In the genomic region with DNA sequence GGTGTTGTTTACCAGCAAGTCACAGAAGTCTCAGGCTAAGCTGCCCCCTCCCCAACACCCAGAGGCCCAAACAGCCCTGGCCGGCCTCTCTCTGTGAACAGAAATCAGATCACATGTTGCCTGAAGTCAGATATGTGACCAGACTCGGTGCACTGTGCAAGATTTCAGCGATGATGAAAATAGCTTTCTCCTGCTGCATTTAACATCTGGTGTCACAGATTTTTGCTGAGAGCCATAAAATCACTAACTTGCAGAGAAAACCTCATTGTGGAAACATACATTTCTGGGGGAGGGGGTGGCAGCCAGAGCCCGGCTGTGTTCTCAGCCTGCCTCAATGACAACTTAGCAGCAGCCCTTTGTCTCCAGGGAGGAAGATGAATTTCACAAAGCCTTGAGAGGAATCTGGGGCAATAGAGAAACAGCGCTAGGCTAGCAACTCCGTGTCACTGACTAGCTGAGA, we compare ENCODE assay signal across 11 mouse cellular contexts.
DNase-seq lines count a peak whose midpoint lies in the region; ATAC-seq and TF ChIP-seq lines count a peak whose summit lies in the region.
"Had no signal": no experiment of that assay in that cellular context is flagged by ENCODE, and none has a peak within 500 bp of the region (broad histone marks: within the 10 kb centered on the region; RNA-seq: fewer than 3 reads in every experiment).

No protein-coding gene starts in this region.

- no peak overlapping the region for H3K9ac ChIP-seq in midbrain, embryonic 11.5 days (ENCODE audit: low read length)
- no peak overlapping the region for H3K9ac ChIP-seq in liver, postnatal 0 days (replicated peaks)
- H3K9ac ChIP-seq: liver, embryonic 13.5 days had no signal

- 33% methylated on average over 6 of the region's 6 CpGs for WGBS in embryonic facial prominence, embryonic 10.5 days
- 35% methylated on average over 6 of the region's 6 CpGs for WGBS in midbrain, embryonic 11.5 days
- 70% methylated on average over 6 of the region's 6 CpGs for WGBS in liver, postnatal 0 days (ENCODE audit: insufficient replicate concordance)

- TF ChIP-seq CTCF in liver, postnatal 0 days (IDR thresholded peaks at IDR 0.05; ENCODE audit: low read depth), result no peak

- H3K36me3 ChIP-seq in embryonic facial prominence, embryonic 10.5 days (replicated peaks), result no peaks in the 10 kb centered on the region
- H3K36me3 ChIP-seq in midbrain, embryonic 11.5 days (ENCODE audit: control insufficient read depth, insufficient read depth, low read length), result no peaks in the 10 kb centered on the region
- H3K36me3 ChIP-seq in liver, postnatal 0 days (replicated peaks; ENCODE audit: insufficient read depth, low read length), result no peaks in the 10 kb centered on the region
- H3K36me3 ChIP-seq: liver, embryonic 13.5 days had no signal

- no peak for TF ChIP-seq EP300 in liver, postnatal 0 days (IDR thresholded peaks at IDR 0.05; ENCODE audit: low read depth)

- H3K4me3 ChIP-seq in embryonic facial prominence, embryonic 10.5 days, result no peak overlapping the region
- H3K4me3 ChIP-seq in midbrain, embryonic 11.5 days (ENCODE audit: low read depth, low read length), result no peak overlapping the region
- H3K4me3 ChIP-seq in liver, postnatal 0 days (ENCODE audit: low read depth, low read length), result no peak overlapping the region
- H3K4me3 ChIP-seq: liver, embryonic 13.5 days had no signal

- H3K27ac ChIP-seq in embryonic facial prominence, embryonic 10.5 days (replicated peaks), result peak overlapping the region; percentile 72
- H3K27ac ChIP-seq in midbrain, embryonic 11.5 days (ENCODE audit: low read depth, low read length), result no peak overlapping the region
- no peak overlapping the region for H3K27ac ChIP-seq in liver, postnatal 0 days (ENCODE audit: low read depth)
- H3K27ac ChIP-seq: liver, embryonic 13.5 days had no signal

- H3K27me3 ChIP-seq in embryonic facial prominence, embryonic 10.5 days (replicated peaks; ENCODE audit: low read depth, poor library complexity, severe bottlenecking), result no peaks in the 10 kb centered on the region
- H3K27me3 ChIP-seq in midbrain, embryonic 11.5 days (ENCODE audit: control insufficient read depth, insufficient read depth, low read length), result no peaks in the 10 kb centered on the region
- no peaks in the 10 kb centered on the region for H3K27me3 ChIP-seq in liver, postnatal 0 days (ENCODE audit: insufficient read depth, low read length)
- H3K27me3 ChIP-seq: liver, embryonic 13.5 days had no signal

- no peaks in the 10 kb centered on the region for H3K9me3 ChIP-seq in embryonic facial prominence, embryonic 10.5 days
- H3K9me3 ChIP-seq in midbrain, embryonic 11.5 days (ENCODE audit: control insufficient read depth, low read length), result no peaks in the 10 kb centered on the region
- H3K9me3 ChIP-seq in liver, postnatal 0 days (ENCODE audit: low read length), result no peaks in the 10 kb centered on the region
- H3K9me3 ChIP-seq: liver, embryonic 13.5 days had no signal

- peak; percentile 44 to 60 for DNase-seq in frontal cortex, adult 2 months (ENCODE audit: extremely low spot score in 1 of 2, low spot score in 1 of 2)
- DNase-seq in frontal cortex, postnatal 14 days (ENCODE audit: low spot score in 2 of 2), result no peak
- peak; percentile 31 for DNase-seq in embryonic facial prominence, embryonic 10.5 days (ENCODE audit: low spot score)
- peak; percentile 69 for DNase-seq in forelimb bud, embryonic 11.5 days (ENCODE audit: low read depth, low spot score)
- DNase-seq in midbrain, embryonic 11.5 days (ENCODE audit: low spot score, missing footprints), result no peak
- DNase-seq in thymus, adult 18-20 months, result no peak
- DNase-seq in thymus, postnatal 25 days, result no peak
- DNase-seq in liver, postnatal 0 days, result no peak
- DNase-seq: adrenal gland, adult 8-10 months; cerebellum, postnatal 14 days; liver, embryonic 13.5 days had no signal

- H3K4me1 ChIP-seq in embryonic facial prominence, embryonic 10.5 days, result peaks cover 34% of the 10 kb centered on the region
- H3K4me1 ChIP-seq in midbrain, embryonic 11.5 days (ENCODE audit: control insufficient read depth, insufficient read depth, low read length), result peaks cover 7% of the 10 kb centered on the region
- H3K4me1 ChIP-seq in liver, postnatal 0 days (ENCODE audit: insufficient read depth), result no peaks in the 10 kb centered on the region

- ATAC-seq in midbrain, embryonic 11.5 days (ENCODE audit: low FRiP score), result peak; percentile 65
- ATAC-seq in liver, postnatal 0 days, result no peak

- H3K4me2 ChIP-seq in midbrain, embryonic 11.5 days, result no peak overlapping the region
- no peak overlapping the region for H3K4me2 ChIP-seq in liver, postnatal 0 days (ENCODE audit: low read depth, low read length)
- H3K4me2 ChIP-seq: liver, embryonic 13.5 days had no signal

Comparison
In these comparisons a context has a peak if more than half of its experiments do, and no peak if none do; other contexts are left out.
1. DNase-seq: peak in frontal cortex, adult 2 months (2 of 2), embryonic facial prominence, embryonic 10.5 days (single experiment) and forelimb bud, embryonic 11.5 days (single experiment); none in frontal cortex, postnatal 14 days (0 of 2), midbrain, embryonic 11.5 days (single experiment), thymus, adult 18-20 months (0 of 2), thymus, postnatal 25 days (single experiment) and liver, postnatal 0 days (single experiment).